Mouse (Mus musculus): ENCODE measurements around the gene Fgfr2. TPM values are rescaled to one million over a fixed set of nuclear protein-coding genes. Genes with fewer than 3 reads are reported as not detected.
"Not testable (repeated sequence)": the region's sequence is repeated elsewhere in the genome, so short reads cannot be mapped to it uniquely, and the experiment has no call there.

The Fgfr2 gene
- polyA plus RNA-seq, 1 experiment = 14.7 TPM

- no peak overlapping the region for H3K4me3 ChIP-seq (ENCODE audit: low read depth, low read length)
- no peak overlapping the region for H3K27ac ChIP-seq (ENCODE audit: insufficient read depth, low read depth, low read length)
- TF ChIP-seq CTCF (IDR thresholded peaks at IDR 0.05; ENCODE audit: extremely low read depth, insufficient read length, insufficient replicate concordance, low read depth, low read length) (no peak), POLR2A (IDR thresholded peaks at IDR 0.05; ENCODE audit: low read depth, low read length) (no peak)
- no peaks in the 10 kb centered on the region for H3K4me1 ChIP-seq (ENCODE audit: control insufficient read depth, insufficient read depth, insufficient read length, low read length)
- H3K27me3 ChIP-seq (ENCODE audit: control insufficient read depth, insufficient read depth, low read length) = no peaks in the 10 kb centered on the region
- H3K36me3 ChIP-seq (ENCODE audit: control insufficient read depth, insufficient read depth, low read length) = peaks cover 22% of the 10 kb centered on the region
- WGBS = 5% methylated on average over 1 of the region's 1 CpGs
These were observed 2047.2 kb downstream of the Fgfr2 start for GRCm38 (mm10) chr7:131075956-131076355.

GRCm38 (mm10) chr7:131074098-131074497 is 2049.1 kb downstream of the Fgfr2 start:
- not testable (repeated sequence) for H3K4me1 ChIP-seq (ENCODE audit: control insufficient read depth, insufficient read depth, insufficient read length, low read length); H3K27ac ChIP-seq (ENCODE audit: insufficient read depth, low read depth, low read length); H3K4me3 ChIP-seq (ENCODE audit: low read depth, low read length); H3K27me3 ChIP-seq (ENCODE audit: control insufficient read depth, insufficient read depth, low read length)
- H3K36me3 ChIP-seq (ENCODE audit: control insufficient read depth, insufficient read depth, low read length) = peaks cover 19% of the 10 kb centered on the region
- WGBS = 72% methylated on average over 6 of the region's 6 CpGs

DNA sequence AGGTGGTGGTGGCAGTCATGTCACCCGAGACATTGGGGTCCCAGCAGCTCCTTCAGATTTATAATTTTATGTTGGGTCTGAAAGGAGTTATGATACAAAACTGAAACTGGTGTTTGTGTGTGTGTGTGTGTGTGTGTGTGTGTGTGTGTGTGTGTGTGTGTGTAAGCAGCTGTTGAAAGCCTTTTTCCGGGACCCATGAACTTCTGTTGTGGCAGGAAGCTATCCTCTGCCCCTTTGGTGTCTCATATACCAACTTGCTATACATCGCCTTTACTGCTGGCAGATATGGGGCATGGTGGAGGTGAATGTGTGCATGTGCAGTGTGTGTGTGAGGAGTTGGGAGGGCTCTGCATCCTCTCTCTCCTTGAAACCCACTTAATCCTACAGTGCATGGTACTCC is 2049.7 kb downstream of the Fgfr2 start:
- 75% methylated on average over 3 of the region's 3 CpGs for WGBS
- not testable (repeated sequence) for H3K4me1 ChIP-seq (ENCODE audit: control insufficient read depth, insufficient read depth, insufficient read length, low read length); H3K27me3 ChIP-seq (ENCODE audit: control insufficient read depth, insufficient read depth, low read length); H3K27ac ChIP-seq (ENCODE audit: insufficient read depth, low read depth, low read length); H3K4me3 ChIP-seq (ENCODE audit: low read depth, low read length)
- peaks cover 19% of the 10 kb centered on the region for H3K36me3 ChIP-seq (ENCODE audit: control insufficient read depth, insufficient read depth, low read length)

- H3K27ac ChIP-seq (ENCODE audit: insufficient read depth, low read depth, low read length); H3K4me1 ChIP-seq (ENCODE audit: control insufficient read depth, insufficient read depth, insufficient read length, low read length); H3K27me3 ChIP-seq (ENCODE audit: control insufficient read depth, insufficient read depth, low read length); H3K4me3 ChIP-seq (ENCODE audit: low read depth, low read length): not testable (repeated sequence)
- H3K36me3 ChIP-seq (ENCODE audit: control insufficient read depth, insufficient read depth, low read length) = peaks cover 19% of the 10 kb centered on the region
- WGBS = 13% methylated on average over 1 of the region's 1 CpGs
These were observed 2055.0 kb downstream of the Fgfr2 start for GRCm38 (mm10) chr7:131068191-131068590.

DNA sequence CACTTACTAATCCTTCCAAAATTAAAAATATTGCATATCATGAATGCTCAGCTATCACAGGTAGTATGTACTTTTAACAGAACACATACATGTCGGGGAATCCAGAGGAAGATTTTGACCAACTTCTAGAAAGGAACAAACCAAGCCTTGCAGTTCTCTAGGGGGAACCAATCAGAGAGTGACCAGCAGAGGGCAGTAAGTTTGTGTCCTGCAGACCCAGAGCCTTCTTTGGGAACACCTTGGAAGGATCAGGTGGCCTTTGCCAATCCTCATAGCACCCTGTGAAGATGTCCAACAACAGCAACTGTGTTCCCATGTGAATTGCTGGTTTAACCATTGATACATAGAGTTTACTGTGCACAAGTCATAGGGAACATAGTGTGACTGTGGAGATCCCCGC is 2060.6 kb downstream of the Fgfr2 start:
- H3K27me3 ChIP-seq (ENCODE audit: control insufficient read depth, insufficient read depth, low read length) = no peaks in the 10 kb centered on the region
- peaks cover 20% of the 10 kb centered on the region for H3K36me3 ChIP-seq (ENCODE audit: control insufficient read depth, insufficient read depth, low read length)
- 92% methylated on average over 2 of the region's 2 CpGs for WGBS
- no peaks in the 10 kb centered on the region for H3K4me1 ChIP-seq (ENCODE audit: control insufficient read depth, insufficient read depth, insufficient read length, low read length)
- H3K27ac ChIP-seq (ENCODE audit: insufficient read depth, low read depth, low read length) = no peak overlapping the region
- no peak overlapping the region for H3K4me3 ChIP-seq (ENCODE audit: low read depth, low read length)
- no peak for TF ChIP-seq CTCF (IDR thresholded peaks at IDR 0.05; ENCODE audit: extremely low read depth, insufficient read length, insufficient replicate concordance, low read depth, low read length)
- no peak for TF ChIP-seq POLR2A (IDR thresholded peaks at IDR 0.05; ENCODE audit: low read depth, low read length)

DNA sequence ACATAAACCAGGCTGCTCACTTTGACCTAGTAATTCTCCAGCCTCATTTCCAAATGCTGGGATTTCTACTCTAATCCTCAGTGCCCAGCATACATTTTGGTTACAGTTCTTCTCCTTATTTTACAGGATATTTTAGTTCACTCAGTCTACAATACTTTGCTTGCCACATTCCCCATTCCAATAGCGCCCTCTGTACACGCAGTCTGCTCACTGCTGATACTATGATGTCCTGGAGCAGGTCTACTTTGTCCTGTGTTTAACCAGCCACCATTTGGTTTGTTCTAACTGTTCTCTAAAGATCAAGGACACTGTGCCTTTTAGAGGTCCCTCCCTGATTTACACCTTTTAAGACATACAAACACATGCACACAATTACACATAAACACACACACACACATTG is 2063.3 kb downstream of the Fgfr2 start:
- H3K4me1 ChIP-seq (ENCODE audit: control insufficient read depth, insufficient read depth, insufficient read length, low read length); H3K4me3 ChIP-seq (ENCODE audit: low read depth, low read length); H3K27ac ChIP-seq (ENCODE audit: insufficient read depth, low read depth, low read length); H3K27me3 ChIP-seq (ENCODE audit: control insufficient read depth, insufficient read depth, low read length): not testable (repeated sequence)
- H3K36me3 ChIP-seq (ENCODE audit: control insufficient read depth, insufficient read depth, low read length) = peaks cover 31% of the 10 kb centered on the region
- 74% methylated on average over 2 of the region's 2 CpGs for WGBS

- H3K27me3 ChIP-seq (ENCODE audit: control insufficient read depth, insufficient read depth, low read length); H3K4me3 ChIP-seq (ENCODE audit: low read depth, low read length); H3K4me1 ChIP-seq (ENCODE audit: control insufficient read depth, insufficient read depth, insufficient read length, low read length); H3K27ac ChIP-seq (ENCODE audit: insufficient read depth, low read depth, low read length): not testable (repeated sequence)
- peaks cover 34% of the 10 kb centered on the region for H3K36me3 ChIP-seq (ENCODE audit: control insufficient read depth, insufficient read depth, low read length)
- 76% methylated on average over 9 of the region's 9 CpGs for WGBS
These were observed 2065.2 kb downstream of the Fgfr2 start for GRCm38 (mm10) chr7:131057918-131058317.

DNA sequence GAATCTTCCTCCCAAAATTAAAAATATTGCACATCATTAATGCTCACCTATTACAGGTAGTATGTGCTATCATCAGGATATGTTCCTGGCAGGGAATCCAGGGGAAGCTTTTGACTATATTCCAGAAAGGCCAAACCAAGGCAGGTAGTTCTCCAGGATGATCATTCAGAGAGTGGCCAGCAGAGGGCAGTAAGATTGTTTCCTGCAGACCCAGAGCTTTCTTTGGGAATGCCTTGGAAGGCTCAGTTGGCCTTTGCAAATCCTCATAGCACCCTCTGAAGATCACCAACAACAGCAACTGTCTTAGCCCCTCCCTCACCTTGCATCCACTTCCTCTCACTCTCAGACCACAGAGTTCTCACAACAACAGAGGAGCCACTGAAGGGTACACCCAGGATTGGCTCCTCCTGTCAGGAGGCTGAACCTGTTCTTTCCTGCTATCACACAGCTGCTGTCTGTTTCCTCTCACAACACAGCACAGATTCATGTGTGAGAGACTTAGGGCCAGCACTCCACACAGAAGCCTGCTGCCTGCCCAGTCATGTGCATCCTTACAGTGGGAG is 2068.3 kb downstream of the Fgfr2 start:
- no peaks in the 10 kb centered on the region for H3K4me1 ChIP-seq (ENCODE audit: control insufficient read depth, insufficient read depth, insufficient read length, low read length)
- no peak overlapping the region for H3K27ac ChIP-seq (ENCODE audit: insufficient read depth, low read depth, low read length)
- H3K27me3 ChIP-seq (ENCODE audit: control insufficient read depth, insufficient read depth, low read length) = no peaks in the 10 kb centered on the region
- H3K4me3 ChIP-seq (ENCODE audit: low read depth, low read length) = no peak overlapping the region
- peaks cover 45% of the 10 kb centered on the region for H3K36me3 ChIP-seq (ENCODE audit: control insufficient read depth, insufficient read depth, low read length)
- no peak for TF ChIP-seq POLR2A (IDR thresholded peaks at IDR 0.05; ENCODE audit: low read depth, low read length)
- TF ChIP-seq CTCF (IDR thresholded peaks at IDR 0.05; ENCODE audit: extremely low read depth, insufficient read length, insufficient replicate concordance, low read depth, low read length) = peak; percentile 49; the same call in 1 of the 2 replicates

DNA sequence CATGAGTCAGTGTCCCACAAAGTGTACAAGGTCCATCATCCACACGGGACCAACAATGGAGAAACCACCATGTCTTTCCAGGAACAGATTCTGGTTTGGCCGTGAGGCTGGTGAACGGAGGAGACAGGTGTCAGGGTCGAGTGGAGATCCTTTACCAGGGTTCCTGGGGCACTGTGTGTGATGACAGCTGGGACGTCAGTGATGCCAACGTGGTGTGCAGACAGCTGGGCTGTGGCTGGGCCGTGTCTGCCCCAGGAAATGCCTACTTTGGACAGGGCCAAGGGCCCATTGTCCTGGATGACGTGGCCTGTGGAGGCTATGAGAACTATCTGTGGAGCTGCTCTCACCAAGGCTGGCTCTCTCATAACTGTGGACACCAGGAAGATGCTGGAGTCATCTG is 2073.3 kb downstream of the Fgfr2 start:
- H3K36me3 ChIP-seq (ENCODE audit: control insufficient read depth, insufficient read depth, low read length) = peaks cover 46% of the 10 kb centered on the region
- 70% methylated on average over 8 of the region's 8 CpGs for WGBS
- not testable (repeated sequence) for H3K4me1 ChIP-seq (ENCODE audit: control insufficient read depth, insufficient read depth, insufficient read length, low read length); H3K4me3 ChIP-seq (ENCODE audit: low read depth, low read length); H3K27me3 ChIP-seq (ENCODE audit: control insufficient read depth, insufficient read depth, low read length); H3K27ac ChIP-seq (ENCODE audit: insufficient read depth, low read depth, low read length)

All from small intestine, adult 2 months (tissue).